Mouse (Mus musculus): ENCODE measurements around the gene Dpf2. TPM values are rescaled to one million over a fixed set of nuclear protein-coding genes. Genes with fewer than 3 reads are reported as not detected.

Dpf2 gene
- polyA plus RNA-seq, 2 experiments = 143 to 179 TPM

- Histone ChIP-seq H3K4me2 (replicated peaks; ENCODE audit: low read depth, low read length, severe bottlenecking) (no peak overlapping the region), H3K9ac (ENCODE audit: low read depth, low read length, severe bottlenecking) (no peak overlapping the region), H3K27me3 (ENCODE audit: control insufficient read depth, insufficient read depth, low read length) (0 out of 2 replicates have a peak, but pooled peaks cover 5% of the 10 kb centered on the region), H3K4me3 (replicated peaks; ENCODE audit: low read length) (no peak overlapping the region), H3K27ac (replicated peaks; ENCODE audit: low read depth, low read length) (no peak overlapping the region), H3K4me1 (ENCODE audit: control insufficient read depth, insufficient read depth, low read length) (peaks cover 14% of the 10 kb centered on the region), H3K9me3 (ENCODE audit: control insufficient read depth, low read length) (no peaks in the 10 kb centered on the region), H3K36me3 (ENCODE audit: control insufficient read depth, insufficient read depth, low read length) (no peaks in the 10 kb centered on the region)
- DNase-seq (ENCODE audit: low spot score) (no peak), ATAC-seq (ENCODE audit: low FRiP score, low read depth) (no peak)
- 59% methylated on average over 8 of the region's 8 CpGs for WGBS
- no peak for TF ChIP-seq POLR2A (IDR thresholded peaks at IDR 0.05; ENCODE audit: borderline replicate concordance, extremely low read depth, insufficient read depth, insufficient read length)
Observed at GRCm38 (mm10) chr19:5927532-5927931, 14.7 kb upstream of the Dpf2 start.

GRCm38 (mm10) chr19:5927026-5927425, 14.2 kb upstream of the Dpf2 start:
- WGBS = 70% methylated on average over 11 of the region's 11 CpGs
- no peaks in the 10 kb centered on the region for H3K9me3 ChIP-seq (ENCODE audit: control insufficient read depth, low read length)
- no peak for DNase-seq (ENCODE audit: low spot score)
- TF ChIP-seq POLR2A (IDR thresholded peaks at IDR 0.05; ENCODE audit: borderline replicate concordance, extremely low read depth, insufficient read depth, insufficient read length) = no peak
- no peak for ATAC-seq (ENCODE audit: low FRiP score, low read depth)
- 0 out of 2 replicates have a peak, but pooled peaks cover 5% of the 10 kb centered on the region for H3K27me3 ChIP-seq (ENCODE audit: control insufficient read depth, insufficient read depth, low read length)
- H3K4me1 ChIP-seq (ENCODE audit: control insufficient read depth, insufficient read depth, low read length) = peaks cover 14% of the 10 kb centered on the region
- no peak overlapping the region for H3K4me2 ChIP-seq (replicated peaks; ENCODE audit: low read depth, low read length, severe bottlenecking)
- H3K9ac ChIP-seq (ENCODE audit: low read depth, low read length, severe bottlenecking) = no peak overlapping the region
- H3K27ac ChIP-seq (replicated peaks; ENCODE audit: low read depth, low read length) = no peak overlapping the region
- no peaks in the 10 kb centered on the region for H3K36me3 ChIP-seq (ENCODE audit: control insufficient read depth, insufficient read depth, low read length)
- H3K4me3 ChIP-seq (replicated peaks; ENCODE audit: low read length) = no peak overlapping the region

GRCm38 (mm10) chr19:5925311-5925855, 12.6 kb upstream of the Dpf2 start:
- Histone ChIP-seq H3K27me3 (ENCODE audit: control insufficient read depth, insufficient read depth, low read length) (0 out of 2 replicates have a peak, but pooled peaks cover 5% of the 10 kb centered on the region), H3K9me3 (ENCODE audit: control insufficient read depth, low read length) (no peaks in the 10 kb centered on the region), H3K4me2 (replicated peaks; ENCODE audit: low read depth, low read length, severe bottlenecking) (peak overlapping the region; percentile 99), H3K4me1 (ENCODE audit: control insufficient read depth, insufficient read depth, low read length) (peaks cover 14% of the 10 kb centered on the region), H3K36me3 (ENCODE audit: control insufficient read depth, insufficient read depth, low read length) (no peaks in the 10 kb centered on the region), H3K9ac (ENCODE audit: low read depth, low read length, severe bottlenecking) (no peak overlapping the region), H3K27ac (replicated peaks; ENCODE audit: low read depth, low read length) (no peak overlapping the region), H3K4me3 (replicated peaks; ENCODE audit: low read length) (peak overlapping the region; percentile 56)
- TF ChIP-seq POLR2A (IDR thresholded peaks at IDR 0.05; ENCODE audit: borderline replicate concordance, extremely low read depth, insufficient read depth, insufficient read length) = no peak
- WGBS = 29% methylated on average over 11 of the region's 11 CpGs
- ATAC-seq (ENCODE audit: low FRiP score, low read depth) (no peak), DNase-seq (ENCODE audit: low spot score) (no peak)

GRCm38 (mm10) chr19:5924713-5925093, 11.9 kb upstream of the Dpf2 start, which contains the start of gene Cdc42ep2:
TSS of gene Cdc42ep2 (minus strand) at chr19:5924816.
- Histone ChIP-seq H3K4me1 (ENCODE audit: control insufficient read depth, insufficient read depth, low read length) (peaks cover 9% of the 10 kb centered on the region), H3K36me3 (ENCODE audit: control insufficient read depth, insufficient read depth, low read length) (no peaks in the 10 kb centered on the region), H3K9me3 (ENCODE audit: control insufficient read depth, low read length) (no peaks in the 10 kb centered on the region), H3K27ac (replicated peaks; ENCODE audit: low read depth, low read length) (no peak within 1 kb of the TSS; the same call in 1 of the 2 replicates), H3K4me2 (replicated peaks; ENCODE audit: low read depth, low read length, severe bottlenecking) (peak within 1 kb of the TSS; percentile 99), H3K4me3 (replicated peaks; ENCODE audit: low read length) (peak within 1 kb of the TSS; percentile 56), H3K27me3 (ENCODE audit: control insufficient read depth, insufficient read depth, low read length) (0 out of 2 replicates have a peak, but pooled peaks cover 5% of the 10 kb centered on the region), H3K9ac (ENCODE audit: low read depth, low read length, severe bottlenecking) (peak within 1 kb of the TSS; percentile 52)
- DNase-seq (ENCODE audit: low spot score) = peak; percentile 95
- TF ChIP-seq POLR2A (IDR thresholded peaks at IDR 0.05; ENCODE audit: borderline replicate concordance, extremely low read depth, insufficient read depth, insufficient read length) = no peak
- peak; percentile 95 for ATAC-seq (ENCODE audit: low FRiP score, low read depth)
- 0% methylated on average over 15 of the region's 18 CpGs for WGBS

GRCm38 (mm10) chr19:5923990-5924712, 11.3 kb upstream of the Dpf2 start:
- Histone ChIP-seq H3K9ac (ENCODE audit: low read depth, low read length, severe bottlenecking) (peak overlapping the region; percentile 52), H3K9me3 (ENCODE audit: control insufficient read depth, low read length) (no peaks in the 10 kb centered on the region), H3K36me3 (ENCODE audit: control insufficient read depth, insufficient read depth, low read length) (no peaks in the 10 kb centered on the region), H3K27ac (replicated peaks; ENCODE audit: low read depth, low read length) (no peak overlapping the region; the same call in 1 of the 2 replicates), H3K4me3 (replicated peaks; ENCODE audit: low read length) (peak overlapping the region; percentile 56), H3K4me2 (replicated peaks; ENCODE audit: low read depth, low read length, severe bottlenecking) (peak overlapping the region; percentile 99), H3K4me1 (ENCODE audit: control insufficient read depth, insufficient read depth, low read length) (peaks cover 8% of the 10 kb centered on the region; the same call in 1 of the 2 replicates), H3K27me3 (ENCODE audit: control insufficient read depth, insufficient read depth, low read length) (0 out of 2 replicates have a peak, but pooled peaks cover 5% of the 10 kb centered on the region)
- peak; percentile 72 for ATAC-seq (ENCODE audit: low FRiP score, low read depth)
- TF ChIP-seq POLR2A (IDR thresholded peaks at IDR 0.05; ENCODE audit: borderline replicate concordance, extremely low read depth, insufficient read depth, insufficient read length) = no peak
- 1% methylated on average over 37 of the region's 38 CpGs for WGBS
- peak; percentile 96 for DNase-seq (ENCODE audit: low spot score)

Measured in limb, embryonic 14.5 days (tissue).